Mouse (Mus musculus): ENCODE data around the gene Dnaic1. TPM values are rescaled to one million over a fixed set of nuclear protein-coding genes. Genes with fewer than 3 reads are reported as not detected.
A peak's percentile ranks its signal among the peaks of the same experiment; 100 is the strongest.

Gene Dnaic1
- polyA plus RNA-seq, 1 experiment, result 7.3 TPM

DNA sequence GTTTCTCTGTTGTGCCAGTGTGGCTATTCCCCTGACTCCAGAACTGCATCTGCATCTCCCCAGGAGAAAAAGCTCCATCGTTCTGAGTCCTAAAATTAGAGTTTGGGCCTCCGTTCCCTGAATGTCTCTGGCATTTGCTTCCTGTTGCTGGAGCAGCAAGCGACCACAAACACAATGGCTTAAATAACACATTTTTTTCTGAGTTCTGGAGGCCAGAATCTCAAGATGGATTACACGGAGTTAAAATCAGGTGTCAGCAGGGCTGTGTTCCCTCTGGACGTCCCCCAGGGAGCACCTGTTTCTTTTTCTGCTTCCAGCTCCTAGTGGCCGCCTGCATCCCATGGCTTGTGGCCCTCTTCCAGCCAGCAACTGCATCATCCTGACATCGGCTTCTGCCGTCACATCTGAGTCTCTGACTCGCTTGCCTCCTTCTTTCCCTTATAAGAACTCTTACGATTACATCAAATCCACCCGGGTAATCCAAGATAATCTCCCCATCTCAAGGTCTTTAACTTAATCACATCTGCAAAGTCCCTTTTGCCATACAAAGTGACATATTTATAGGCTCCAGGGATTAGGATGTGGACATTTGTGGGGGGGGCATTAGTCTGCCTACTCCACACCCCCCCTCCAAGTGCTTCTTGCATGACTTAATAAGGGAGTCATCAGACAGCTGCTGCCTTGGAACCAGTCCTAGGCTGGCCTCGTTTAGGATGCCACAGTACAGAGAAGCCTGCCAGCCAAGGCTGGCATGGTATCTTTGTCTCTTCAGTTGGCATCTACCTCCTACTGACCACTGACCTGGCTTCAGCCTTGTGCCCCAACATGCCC is 49.6 kb downstream of the Dnaic1 start:
- Histone ChIP-seq H3K27me3 (ENCODE audit: control insufficient read depth, insufficient read depth, low read length, poor library complexity, severe bottlenecking) (no peaks in the 10 kb centered on the region), H3K9ac (ENCODE audit: low read depth, poor library complexity, severe bottlenecking) (no peak overlapping the region), H3K4me3 (ENCODE audit: low read depth, low read length) (no peak overlapping the region), H3K27ac (ENCODE audit: insufficient read depth, low read length) (no peak overlapping the region), H3K4me1 (ENCODE audit: control insufficient read depth, insufficient read depth, low read length) (no peaks in the 10 kb centered on the region), H3K36me3 (ENCODE audit: control insufficient read depth, insufficient read depth, low read length, poor library complexity, severe bottlenecking) (no peaks in the 10 kb centered on the region), H3K9me3 (replicated peaks; ENCODE audit: control insufficient read depth, insufficient read depth, low read length, poor library complexity, severe bottlenecking) (no peaks in the 10 kb centered on the region)
- TF ChIP-seq POLR2A (IDR thresholded peaks at IDR 0.05; ENCODE audit: insufficient read depth, low read length) (no peak), CTCF (IDR thresholded peaks at IDR 0.05; ENCODE audit: low read depth, low read length) (no peak), EP300 (IDR thresholded peaks at IDR 0.05; ENCODE audit: insufficient read depth, low read depth, low read length) (no peak)

DNA sequence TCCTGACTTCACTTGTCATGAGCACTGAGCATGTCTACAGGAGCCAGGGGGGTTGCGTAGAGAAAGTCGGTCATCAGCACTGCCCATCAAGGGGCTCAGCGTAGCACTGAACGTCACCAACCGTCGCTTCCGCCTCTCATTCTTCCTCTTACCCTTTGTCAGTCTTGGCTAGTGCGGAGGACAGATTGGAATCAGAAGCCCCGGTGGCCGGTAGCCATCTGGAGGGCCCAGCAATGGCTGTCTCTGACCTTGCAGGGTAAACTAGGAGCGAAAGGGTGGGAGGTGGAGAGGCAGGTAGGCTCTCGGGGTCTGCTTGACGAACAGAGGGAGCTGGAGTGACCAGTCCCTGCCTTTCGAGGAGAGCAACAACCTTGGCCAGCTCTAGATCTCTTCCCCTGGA is 52.5 kb downstream of the Dnaic1 start:
- TF ChIP-seq POLR2A (IDR thresholded peaks at IDR 0.05; ENCODE audit: insufficient read depth, low read length), result no peak
- no peak for TF ChIP-seq EP300 (IDR thresholded peaks at IDR 0.05; ENCODE audit: insufficient read depth, low read depth, low read length)
- no peak for TF ChIP-seq CTCF (IDR thresholded peaks at IDR 0.05; ENCODE audit: low read depth, low read length)
- H3K9me3 ChIP-seq (replicated peaks; ENCODE audit: control insufficient read depth, insufficient read depth, low read length, poor library complexity, severe bottlenecking), result no peaks in the 10 kb centered on the region
- no peak overlapping the region for H3K4me3 ChIP-seq (ENCODE audit: low read depth, low read length)
- no peak overlapping the region for H3K9ac ChIP-seq (ENCODE audit: low read depth, poor library complexity, severe bottlenecking)
- H3K4me1 ChIP-seq (ENCODE audit: control insufficient read depth, insufficient read depth, low read length), result no peaks in the 10 kb centered on the region
- H3K27ac ChIP-seq (ENCODE audit: insufficient read depth, low read length), result no peak overlapping the region
- no peaks in the 10 kb centered on the region for H3K36me3 ChIP-seq (ENCODE audit: control insufficient read depth, insufficient read depth, low read length, poor library complexity, severe bottlenecking)
- no peaks in the 10 kb centered on the region for H3K27me3 ChIP-seq (ENCODE audit: control insufficient read depth, insufficient read depth, low read length, poor library complexity, severe bottlenecking)

- H3K27me3 ChIP-seq (ENCODE audit: control insufficient read depth, insufficient read depth, low read length, poor library complexity, severe bottlenecking), result no peaks in the 10 kb centered on the region
- no peak overlapping the region for H3K4me3 ChIP-seq (ENCODE audit: low read depth, low read length)
- H3K27ac ChIP-seq (ENCODE audit: insufficient read depth, low read length), result peak overlapping the region; percentile 86
- H3K9me3 ChIP-seq (replicated peaks; ENCODE audit: control insufficient read depth, insufficient read depth, low read length, poor library complexity, severe bottlenecking), result no peaks in the 10 kb centered on the region
- peak overlapping the region; percentile 21; the same call in 1 of the 2 replicates for H3K9ac ChIP-seq (ENCODE audit: low read depth, poor library complexity, severe bottlenecking)
- no peaks in the 10 kb centered on the region for H3K36me3 ChIP-seq (ENCODE audit: control insufficient read depth, insufficient read depth, low read length, poor library complexity, severe bottlenecking)
- TF ChIP-seq EP300 (IDR thresholded peaks at IDR 0.05; ENCODE audit: insufficient read depth, low read depth, low read length) (0 out of 2 replicates have a peak, but pooled peaks have one; percentile 48), POLR2A (IDR thresholded peaks at IDR 0.05; ENCODE audit: insufficient read depth, low read length) (no peak), CTCF (IDR thresholded peaks at IDR 0.05; ENCODE audit: low read depth, low read length) (no peak)
- peaks cover 15% of the 10 kb centered on the region for H3K4me1 ChIP-seq (ENCODE audit: control insufficient read depth, insufficient read depth, low read length)
These were observed 58.8 kb downstream of the Dnaic1 start for GRCm38 (mm10) chr4:41628202-41628927.

- Histone ChIP-seq H3K9me3 (replicated peaks; ENCODE audit: control insufficient read depth, insufficient read depth, low read length, poor library complexity, severe bottlenecking) (no peaks in the 10 kb centered on the region), H3K27me3 (ENCODE audit: control insufficient read depth, insufficient read depth, low read length, poor library complexity, severe bottlenecking) (no peaks in the 10 kb centered on the region), H3K4me1 (ENCODE audit: control insufficient read depth, insufficient read depth, low read length) (peaks cover 18% of the 10 kb centered on the region), H3K4me3 (ENCODE audit: low read depth, low read length) (peak overlapping the region; percentile 9; the same call in 1 of the 2 replicates), H3K9ac (ENCODE audit: low read depth, poor library complexity, severe bottlenecking) (no peak overlapping the region), H3K36me3 (ENCODE audit: control insufficient read depth, insufficient read depth, low read length, poor library complexity, severe bottlenecking) (no peaks in the 10 kb centered on the region), H3K27ac (ENCODE audit: insufficient read depth, low read length) (0 out of 2 replicates have a peak overlapping the region, but pooled peaks have one; percentile 19)
- TF ChIP-seq EP300 (IDR thresholded peaks at IDR 0.05; ENCODE audit: insufficient read depth, low read depth, low read length) (0 out of 2 replicates have a peak, but pooled peaks have one; percentile 14), CTCF (IDR thresholded peaks at IDR 0.05; ENCODE audit: low read depth, low read length) (no peak), POLR2A (IDR thresholded peaks at IDR 0.05; ENCODE audit: insufficient read depth, low read length) (no peak)
These were observed 60.6 kb downstream of the Dnaic1 start for GRCm38 (mm10) chr4:41630196-41630595.

DNA sequence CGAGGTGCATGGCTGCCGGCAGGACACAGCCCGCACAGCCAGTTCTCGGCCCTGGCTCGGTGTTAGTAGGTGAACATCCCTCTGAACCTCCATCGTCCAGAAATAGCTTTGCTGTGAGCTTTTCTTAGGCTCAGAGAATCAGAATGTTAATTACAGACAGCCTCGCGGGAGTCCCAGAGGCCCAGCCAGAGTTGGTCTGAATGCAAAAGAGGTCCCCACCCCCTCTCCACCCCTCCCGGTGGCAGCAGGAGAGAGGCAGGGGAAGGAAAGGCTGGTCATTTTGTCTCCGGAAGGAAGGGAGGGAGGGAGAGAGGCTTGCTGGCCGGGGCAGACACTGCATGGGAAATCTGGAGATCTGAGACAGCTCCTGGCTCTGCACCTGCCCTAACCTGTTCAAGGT is 61.8 kb downstream of the Dnaic1 start:
- H3K9me3 ChIP-seq (replicated peaks; ENCODE audit: control insufficient read depth, insufficient read depth, low read length, poor library complexity, severe bottlenecking), result no peaks in the 10 kb centered on the region
- peaks cover 18% of the 10 kb centered on the region for H3K4me1 ChIP-seq (ENCODE audit: control insufficient read depth, insufficient read depth, low read length)
- H3K27me3 ChIP-seq (ENCODE audit: control insufficient read depth, insufficient read depth, low read length, poor library complexity, severe bottlenecking), result no peaks in the 10 kb centered on the region
- peak overlapping the region; percentile 22; the same call in 1 of the 2 replicates for H3K4me3 ChIP-seq (ENCODE audit: low read depth, low read length)
- TF ChIP-seq POLR2A (IDR thresholded peaks at IDR 0.05; ENCODE audit: insufficient read depth, low read length), result peak; percentile 58
- 0 out of 2 replicates have a peak, but pooled peaks have one; percentile 59 for TF ChIP-seq EP300 (IDR thresholded peaks at IDR 0.05; ENCODE audit: insufficient read depth, low read depth, low read length)
- no peak for TF ChIP-seq CTCF (IDR thresholded peaks at IDR 0.05; ENCODE audit: low read depth, low read length)
- peak overlapping the region; percentile 15; the same call in 1 of the 2 replicates for H3K9ac ChIP-seq (ENCODE audit: low read depth, poor library complexity, severe bottlenecking)
- no peaks in the 10 kb centered on the region for H3K36me3 ChIP-seq (ENCODE audit: control insufficient read depth, insufficient read depth, low read length, poor library complexity, severe bottlenecking)
- peak overlapping the region; percentile 81 for H3K27ac ChIP-seq (ENCODE audit: insufficient read depth, low read length)

Measured in ES-Bruce4 (cell line).